Mouse (Mus musculus) v-Abl transformed pro-B cells (cell line): ENCODE data around the gene Cdipt.

Experiments used
- in situ Hi-C, 2 experiments: fragments of 400-800 bp; cut with MboI; formaldehyde crosslinking; loops; one replicate each; pipeline ENCODE4 v1.15.1; 2025; ENCODE audit not compliant: unreplicated experiment in 2 of 2

The Cdipt gene

DNA sequence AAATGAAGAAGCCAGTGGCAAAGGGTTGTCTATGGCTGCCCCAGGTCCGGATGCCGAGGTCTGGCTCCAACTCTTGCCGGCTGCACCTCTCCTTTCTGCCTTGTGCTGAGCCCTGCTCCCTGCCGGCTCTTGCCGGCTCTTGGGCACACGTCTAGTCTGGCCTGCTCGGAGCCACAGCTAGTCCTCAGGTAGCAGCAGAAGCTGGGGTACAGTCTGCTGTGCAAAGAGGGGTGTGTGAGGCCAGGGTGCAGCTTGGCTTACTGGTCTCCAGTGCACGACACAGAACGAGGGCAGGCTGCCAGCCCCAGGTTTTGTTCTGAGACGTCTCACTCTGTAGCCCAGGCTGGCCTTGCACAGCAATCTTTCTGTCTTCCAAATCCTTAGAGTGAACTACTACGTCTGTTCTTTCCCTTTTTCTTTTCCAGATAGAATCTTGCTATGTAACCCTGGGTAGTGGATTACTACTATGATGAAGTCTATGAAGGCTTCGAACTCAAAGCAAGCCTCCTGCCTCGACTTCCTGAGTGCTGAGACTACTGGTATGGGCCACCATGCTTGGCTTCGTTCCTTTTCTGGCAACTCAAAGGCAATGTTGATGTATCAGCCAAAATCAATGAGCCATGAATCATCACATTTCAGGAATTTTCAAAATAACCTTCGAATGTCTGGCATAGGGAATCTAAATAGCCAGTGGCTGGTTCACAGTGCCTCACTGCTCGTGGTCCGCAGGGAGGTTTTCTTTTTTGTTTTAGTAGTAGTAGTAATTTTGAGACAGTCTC, 33.8 kb downstream of the Cdipt start:
- in situ Hi-C loops, result loop anchor here (5.0 to 10.0 kb wide), 2 partner anchors 32 to 55 kb away; partner anchors contain the start of genes Cdipt (in 1 of the 2), Cdiptos (in 1 of the 2) and Sez6l2 (in 1 of the 2)

DNA sequence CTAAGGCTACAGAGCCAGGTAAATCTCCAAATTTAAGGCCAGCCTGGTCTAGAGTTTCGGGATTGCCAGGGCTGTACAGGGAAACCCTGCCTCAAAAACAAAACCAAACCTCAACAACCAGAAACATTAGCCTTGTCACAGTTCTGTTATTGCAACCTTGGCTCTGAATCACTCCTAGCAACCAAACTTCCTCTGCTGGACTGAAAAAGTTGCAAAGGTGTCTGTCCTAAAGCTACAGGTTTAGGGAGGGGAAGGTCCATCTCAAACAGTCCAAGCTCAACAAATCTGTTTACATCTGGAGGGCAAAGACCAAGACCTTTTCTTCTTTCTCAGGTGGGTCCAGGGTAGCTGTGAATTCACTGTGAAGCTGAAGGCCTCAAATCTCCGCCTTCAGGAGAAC, 35.3 kb downstream of the Cdipt start:
- in situ Hi-C loops, result loop anchor here in 1 of 2 experiments (5.0 kb wide), 1 partner anchor 34 kb away; the partner anchor contains the start of genes Cdipt and Cdiptos

DNA sequence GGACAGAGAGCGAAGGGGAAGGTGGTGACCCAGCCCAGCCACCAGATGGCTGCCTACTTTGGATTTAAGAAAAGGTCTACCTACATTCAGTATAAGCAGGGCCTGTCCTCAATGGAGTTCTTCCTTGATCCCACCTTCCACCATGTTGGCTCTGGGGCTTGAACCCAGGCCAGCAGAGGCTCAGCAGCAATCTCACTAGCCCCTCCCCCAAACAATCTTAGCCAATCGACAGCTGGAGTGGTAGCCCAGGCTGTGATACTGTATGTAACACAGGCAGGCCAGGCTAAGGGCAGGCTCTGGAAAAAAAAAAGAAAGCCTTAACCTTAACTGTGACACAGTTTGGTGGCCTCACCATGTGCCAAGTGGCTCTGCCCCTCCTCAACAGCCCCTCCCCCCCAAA, 36.0 kb downstream of the Cdipt start:
- in situ Hi-C loops, result loop anchor here in 1 of 2 experiments (5.0 kb wide), 1 partner anchor 34 kb away; the partner anchor contains the start of genes Cdipt and Cdiptos

DNA sequence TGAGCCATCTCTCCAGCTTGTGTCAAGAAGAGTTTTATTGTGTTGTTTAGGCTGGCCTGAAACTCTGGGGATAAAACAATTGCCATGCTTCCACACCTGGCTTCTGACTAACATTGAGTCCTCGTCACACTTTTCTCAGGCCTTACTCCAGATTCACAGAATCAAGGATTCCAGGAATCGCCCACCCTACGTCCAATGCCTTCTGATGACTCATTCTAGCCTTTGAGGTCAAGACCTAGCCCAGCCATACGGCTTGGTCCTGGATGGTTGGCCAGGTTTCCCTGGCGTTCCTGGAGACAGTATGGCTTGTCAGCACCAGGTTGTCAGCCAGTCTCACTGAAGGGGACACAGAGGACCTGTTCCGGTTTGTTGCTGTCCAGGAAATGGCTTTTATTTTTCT, 36.7 kb downstream of the Cdipt start:
- in situ Hi-C loops, result loop anchor here in 1 of 2 experiments (5.0 kb wide), 1 partner anchor 35 kb away; the partner anchor contains the start of genes Cdipt and Cdiptos

DNA sequence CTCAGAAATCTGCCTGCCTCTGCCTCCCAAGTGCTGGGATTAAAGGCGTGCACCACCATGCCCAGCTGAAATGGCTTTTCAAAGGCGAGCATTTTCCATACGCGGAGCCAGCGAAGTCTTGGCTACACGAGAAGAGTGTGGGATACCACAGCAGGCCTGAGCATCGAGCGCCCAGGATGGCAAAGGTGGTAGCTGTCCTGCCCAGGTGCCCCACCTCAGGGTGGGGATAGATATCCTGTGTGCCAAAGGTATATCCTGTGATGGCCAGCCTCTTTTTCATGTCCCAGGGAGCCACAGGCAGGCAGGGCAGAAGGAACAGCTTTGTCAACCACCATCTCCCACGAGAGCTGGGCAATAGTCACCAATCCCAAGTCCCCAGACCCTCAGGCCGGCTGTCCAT, 37.1 kb downstream of the Cdipt start:
- in situ Hi-C loops, result loop anchor here in 1 of 2 experiments (5.0 kb wide), 1 partner anchor 36 kb away; the partner anchor contains the start of genes Cdipt and Cdiptos

DNA sequence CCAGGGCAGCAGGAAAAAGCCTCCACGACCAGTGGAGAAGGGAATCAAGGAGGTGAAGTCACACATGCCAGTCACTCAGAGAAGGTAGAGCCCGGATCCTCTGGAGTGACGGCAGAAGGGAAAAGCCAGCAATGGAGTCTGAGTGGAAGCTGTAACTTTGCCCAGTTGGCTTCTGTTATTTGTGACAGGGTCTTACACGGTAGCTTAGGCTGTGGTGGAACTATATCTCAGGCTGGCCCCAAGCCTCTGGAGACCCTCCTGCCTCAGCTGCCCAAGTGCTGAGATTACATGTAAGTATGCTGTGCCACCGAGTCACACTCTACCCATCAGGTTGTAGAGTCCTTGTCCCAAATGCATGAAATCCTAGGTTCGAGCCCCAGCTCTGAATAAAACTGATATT, 37.7 kb downstream of the Cdipt start:
- in situ Hi-C loops, result loop anchor here in 1 of 2 experiments (5.0 kb wide), 1 partner anchor 36 kb away; the partner anchor contains the start of genes Cdipt and Cdiptos

DNA sequence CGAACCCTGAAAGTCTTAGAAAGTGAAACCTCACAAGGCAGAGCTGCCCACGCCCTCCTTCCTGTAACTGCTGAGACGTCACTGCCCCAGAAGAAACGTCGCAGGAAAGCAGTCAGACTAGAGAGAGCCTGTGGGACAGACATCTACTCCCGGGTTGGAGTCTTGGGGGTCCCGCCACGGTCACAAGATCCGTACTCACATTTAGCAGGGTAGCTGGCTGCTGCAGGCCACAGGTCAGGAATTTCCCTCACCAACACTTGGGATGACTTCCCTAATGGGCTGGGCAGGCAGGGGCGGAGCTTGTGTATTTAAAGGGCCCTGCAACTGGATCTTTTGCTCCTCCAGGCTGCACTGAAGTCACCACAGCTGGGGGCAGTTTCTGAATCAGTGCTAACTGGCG, 38.6 kb downstream of the Cdipt start, which contains the start of gene Mvp:
Gene Mvp, minus strand, starts transcription at position 302 of the 400 bp plus-strand sequence.
- in situ Hi-C loops, result loop anchor here in 1 of 2 experiments (5.0 kb wide), 1 partner anchor 37 kb away; the partner anchor contains the start of genes Cdipt and Cdiptos

DNA sequence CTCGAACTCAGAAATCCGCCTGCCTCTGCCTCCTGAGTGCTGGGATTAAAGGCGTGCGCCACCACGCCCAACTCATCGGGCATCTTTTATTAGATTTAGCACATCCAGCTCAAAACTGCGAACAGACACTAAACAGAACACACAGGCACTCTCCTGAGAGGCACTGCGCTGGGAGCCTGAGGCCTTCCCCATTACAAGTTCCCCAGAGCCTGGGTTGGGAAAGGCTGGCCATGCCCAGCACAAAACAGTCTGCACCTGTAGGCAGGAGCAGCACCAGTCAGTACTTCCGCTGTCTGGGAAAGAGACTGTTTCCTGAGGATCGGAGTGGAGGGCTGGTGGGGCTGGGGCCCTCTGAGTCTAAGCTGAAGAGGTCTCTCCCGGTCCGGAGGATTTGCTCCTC, 39.3 kb downstream of the Cdipt start:
- in situ Hi-C loops, result loop anchor here (5.0 kb wide), 3 partner anchors 38 to 183 kb away; partner anchors contain the start of genes 4930451I11Rik (in 1 of the 2), Cdipt (in 1 of the 2) and Cdiptos (in 1 of the 2)

DNA sequence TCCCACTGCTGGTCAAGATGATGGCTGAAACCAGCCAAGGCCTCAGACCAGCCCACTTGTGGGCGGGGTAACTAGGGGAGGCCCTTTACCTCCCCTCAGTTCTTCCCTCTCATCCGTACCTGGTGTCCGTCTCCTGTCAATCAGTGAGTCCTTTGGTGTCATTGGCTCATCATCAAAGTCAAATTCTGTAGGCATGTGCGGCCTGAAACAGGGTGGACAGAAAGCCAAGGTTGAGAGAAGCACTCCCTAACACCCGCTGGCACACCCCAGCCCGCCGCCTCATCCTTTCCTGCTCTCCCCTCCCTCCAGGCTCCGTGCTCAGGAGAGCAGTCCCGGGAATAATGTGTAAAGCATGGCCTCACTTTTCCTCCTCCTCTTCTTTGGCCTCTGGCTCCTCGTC, 40.4 kb downstream of the Cdipt start:
- in situ Hi-C loops, result loop anchor here (5.0 kb wide), 2 partner anchors 86 to 184 kb away; partner anchors contain the start of gene 4930451I11Rik (in 1 of the 2)

DNA sequence TGATC, 40.6 kb downstream of the Cdipt start, which contains the start of gene Pagr1b:
Gene Pagr1b, minus strand, starts transcription at position 4 of the 5 bp plus-strand sequence.
- in situ Hi-C loops, result loop anchor here (5.0 kb wide), 2 partner anchors 86 to 184 kb away; partner anchors contain the start of gene 4930451I11Rik (in 1 of the 2)

DNA sequence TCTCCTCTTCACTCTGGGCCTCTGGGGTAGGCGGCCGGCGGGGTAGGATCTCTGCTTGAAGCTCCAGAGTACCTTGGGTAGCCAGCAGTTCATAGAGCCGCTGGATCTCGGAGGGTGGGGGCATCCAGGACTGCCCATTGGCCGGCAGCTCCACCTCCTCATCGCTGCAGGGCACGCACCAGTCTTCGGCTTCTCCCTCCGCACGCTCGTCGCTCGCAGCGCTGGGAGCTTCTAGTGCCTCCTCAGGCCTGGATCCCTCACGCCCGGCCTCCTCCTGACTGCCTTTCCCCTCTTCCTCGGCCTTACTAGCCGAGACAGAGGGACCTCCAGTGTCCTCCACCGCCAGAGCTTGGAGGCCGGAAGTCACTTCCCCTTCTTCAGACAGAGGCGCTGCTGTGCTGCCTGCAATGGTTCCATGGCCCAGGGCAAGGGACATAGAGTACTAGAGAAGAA, 40.8 kb downstream of the Cdipt start:
- in situ Hi-C loops, result loop anchor here (5.0 kb wide), 2 partner anchors 86 to 184 kb away; partner anchors contain the start of gene 4930451I11Rik (in 1 of the 2)

DNA sequence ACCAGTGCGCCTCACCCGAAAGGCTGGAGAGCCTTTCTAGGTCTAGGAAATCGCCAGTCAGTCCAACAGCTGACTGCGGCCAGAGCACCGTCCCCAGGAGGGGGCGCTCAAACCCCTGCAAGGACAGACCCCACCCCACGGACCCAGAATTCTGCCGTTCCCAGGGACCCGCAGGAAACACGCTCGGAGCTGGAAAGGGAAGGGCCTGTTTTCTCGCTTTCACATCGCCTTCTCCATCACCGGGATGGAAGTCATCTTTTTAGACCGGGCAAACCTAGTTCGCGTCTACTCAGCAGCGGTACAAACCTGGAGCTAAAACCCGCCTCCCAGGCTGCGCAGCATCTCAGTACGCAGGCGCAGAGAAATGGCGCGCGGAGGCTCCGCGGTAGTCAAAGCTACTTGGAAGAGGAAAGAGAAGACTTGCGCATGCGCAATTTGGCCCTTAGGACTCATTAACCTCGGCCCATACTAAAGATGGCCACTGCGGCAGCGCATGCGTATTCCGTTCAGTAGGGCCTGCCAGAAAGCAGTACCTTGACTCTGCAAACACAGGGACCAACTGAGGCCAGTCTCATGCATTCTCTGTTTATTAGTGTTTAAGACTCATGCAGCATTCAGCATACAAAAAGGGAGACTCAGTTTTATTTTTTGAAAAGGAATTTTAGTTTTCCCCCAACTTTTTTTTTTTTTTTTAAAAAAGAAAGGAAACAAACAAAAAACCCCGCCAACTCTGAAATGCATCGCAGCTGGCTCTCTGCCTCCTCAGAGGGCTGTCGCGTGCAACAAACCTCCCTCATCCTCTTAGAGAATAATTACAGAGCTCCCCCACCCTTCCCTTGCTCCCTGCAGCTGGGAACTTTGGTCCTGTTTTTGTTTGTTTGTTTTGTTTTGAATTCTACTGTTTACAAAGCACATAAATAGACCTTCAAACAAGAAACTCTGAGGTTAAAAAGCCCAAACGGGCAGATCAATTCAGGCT, 41.5 kb downstream of the Cdipt start, which contains the start of gene Pagr1a:
Gene Pagr1a, minus strand, starts transcription at position 382 of the 979 bp plus-strand sequence.
- in situ Hi-C loops, result loop anchor here (5.0 kb wide), 2 partner anchors 85 to 185 kb away; partner anchors contain the start of gene 4930451I11Rik (in 1 of the 2)

DNA sequence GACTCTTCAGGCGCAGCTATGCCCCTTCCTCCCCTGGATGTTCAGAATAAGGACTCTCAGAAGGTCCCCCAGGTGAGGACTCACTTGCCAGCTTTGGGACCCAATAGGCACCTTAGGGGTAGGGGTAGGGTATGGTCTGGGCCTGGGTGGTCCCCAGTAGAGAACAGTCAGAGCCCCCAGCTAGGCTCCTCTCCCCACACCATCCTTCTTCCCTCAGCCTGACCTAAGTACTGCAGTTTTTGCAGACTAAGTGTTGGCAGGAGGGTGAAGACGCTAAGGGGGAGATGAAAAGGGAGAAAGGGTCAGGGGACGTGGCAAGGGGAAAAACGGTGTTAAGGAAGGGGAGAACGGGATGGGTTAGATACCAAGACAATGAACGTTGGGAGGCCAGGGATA, 42.2 kb downstream of the Cdipt start:
- in situ Hi-C loops, result loop anchor here (5.0 kb wide), 2 partner anchors 84 to 186 kb away; partner anchors contain the start of gene 4930451I11Rik (in 1 of the 2)

DNA sequence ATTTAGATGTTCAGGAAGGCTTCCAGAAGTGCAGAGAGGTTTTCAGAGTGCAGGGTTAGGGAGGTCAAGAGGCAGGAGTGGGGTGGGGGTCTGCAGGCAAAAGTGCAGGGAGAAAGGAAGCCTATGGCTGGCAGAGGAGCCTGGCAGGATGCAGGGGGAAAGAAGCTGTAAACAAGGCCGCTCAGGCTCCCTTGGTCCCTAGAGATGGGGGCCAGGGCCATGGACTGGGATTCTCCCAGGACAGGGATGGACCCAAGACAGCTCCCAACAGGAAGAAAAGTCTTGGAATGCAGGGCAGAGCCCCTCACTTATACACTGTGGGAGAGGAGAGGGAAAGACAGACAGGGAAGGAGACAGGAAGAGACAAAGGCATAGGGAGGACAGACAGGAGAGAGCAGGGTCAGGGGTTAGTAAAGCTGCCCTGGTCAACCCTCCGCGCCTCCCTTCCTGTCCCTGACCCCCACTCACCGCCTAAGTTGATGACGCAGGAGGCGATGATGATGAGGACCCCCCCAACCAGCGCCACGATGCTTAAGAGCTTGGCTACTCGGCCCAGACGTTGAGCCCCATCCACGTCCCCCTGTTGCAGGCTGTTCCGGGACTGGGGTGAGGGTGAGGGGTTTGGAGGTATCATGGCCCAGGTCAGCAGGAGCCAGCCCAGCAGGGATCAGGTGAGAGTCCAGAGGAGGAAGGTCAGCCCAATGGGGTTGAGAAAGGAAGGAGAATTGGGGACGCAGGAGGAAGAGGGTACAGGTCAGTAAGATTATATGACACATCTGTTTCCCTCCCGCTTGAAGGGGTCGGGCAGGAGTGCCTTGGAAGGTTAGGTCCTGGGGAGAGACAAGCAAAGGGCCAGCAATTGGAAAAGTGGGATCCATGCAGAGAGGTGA, 42.9 kb downstream of the Cdipt start:
- in situ Hi-C loops, result loop anchor here (5.0 kb wide), 2 partner anchors 84 to 186 kb away; partner anchors contain the start of gene 4930451I11Rik (in 1 of the 2)

DNA sequence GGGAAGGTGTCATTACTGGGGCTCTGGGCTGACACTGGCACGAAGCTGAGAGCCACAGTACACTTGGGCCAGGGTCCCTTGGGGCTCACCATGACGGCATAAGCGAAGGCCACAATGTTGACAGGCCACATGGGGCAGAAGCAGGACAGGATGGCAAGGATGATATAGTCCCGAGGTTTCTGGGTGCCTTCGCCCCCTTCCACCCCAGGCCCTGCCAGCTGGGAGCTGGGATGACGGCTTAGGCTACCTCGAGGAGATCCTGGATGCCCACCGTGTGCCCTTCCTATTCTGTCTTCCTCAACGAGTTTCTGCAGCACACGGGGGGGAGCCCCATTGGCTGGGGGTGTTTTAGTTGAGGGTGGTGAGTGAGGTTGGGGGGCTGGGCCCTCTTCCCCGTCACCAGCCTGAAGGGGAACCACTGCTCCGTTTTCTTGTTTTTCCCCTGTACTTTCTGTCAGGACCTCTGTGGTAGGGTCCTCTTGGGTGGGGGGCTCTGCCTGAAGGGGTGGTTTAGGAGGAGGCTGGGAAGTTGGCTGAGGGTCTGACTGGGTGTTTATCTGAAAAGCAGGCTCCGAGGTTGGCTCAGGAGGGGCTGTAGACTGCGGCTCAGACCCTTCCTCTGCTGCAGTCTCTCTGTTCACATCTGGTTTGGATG, 43.7 kb downstream of the Cdipt start:
- in situ Hi-C loops, result loop anchor here (5.0 kb wide), 2 partner anchors 83 to 187 kb away; partner anchors contain the start of gene 4930451I11Rik (in 1 of the 2)

DNA sequence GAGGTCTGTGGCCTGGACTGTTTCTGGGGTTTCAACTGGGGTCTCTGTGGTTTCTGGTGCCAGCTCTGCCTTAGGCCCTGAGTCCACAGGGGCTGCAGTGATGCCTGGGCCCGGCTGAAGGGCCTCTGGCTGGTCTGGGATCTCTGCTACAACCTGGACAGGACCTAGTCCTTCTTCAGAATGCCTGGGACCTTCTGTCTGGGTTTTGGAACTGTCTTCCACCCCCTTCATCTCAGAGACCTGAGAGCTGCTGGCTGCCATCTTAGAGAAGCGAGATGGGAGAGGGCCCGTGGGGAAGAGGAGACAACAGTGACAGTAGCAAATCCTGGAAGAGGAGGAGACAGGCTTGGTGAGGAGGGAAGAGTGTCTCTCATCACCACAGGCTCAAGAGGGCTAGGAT, 44.3 kb downstream of the Cdipt start:
- in situ Hi-C loops, result loop anchor here (5.0 to 10.0 kb wide), 2 partner anchors 77 to 205 kb away; no protein-coding TSS in a partner anchor

DNA sequence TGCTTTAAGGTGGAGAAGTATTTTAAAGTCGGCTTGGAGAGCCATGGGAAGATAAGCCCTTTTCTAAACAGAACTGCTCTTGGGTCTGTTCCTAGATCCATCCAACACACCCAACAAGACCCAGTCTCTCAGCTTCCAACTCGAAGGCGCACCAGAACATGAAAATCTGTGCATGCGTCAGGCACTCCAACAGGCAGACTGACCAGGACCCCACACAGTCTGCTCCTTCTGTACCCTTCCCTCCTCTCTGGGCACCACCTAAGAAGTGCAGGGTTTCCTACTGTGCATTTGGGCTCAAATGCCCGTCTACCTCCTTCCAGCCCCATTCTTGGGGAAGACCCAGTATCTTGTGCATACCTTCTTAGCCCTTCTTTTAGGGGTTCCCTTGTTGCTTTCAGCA, 44.8 kb downstream of the Cdipt start:
- in situ Hi-C loops, result loop anchor here (5.0 to 10.0 kb wide), 2 partner anchors 77 to 204 kb away; no protein-coding TSS in a partner anchor

DNA sequence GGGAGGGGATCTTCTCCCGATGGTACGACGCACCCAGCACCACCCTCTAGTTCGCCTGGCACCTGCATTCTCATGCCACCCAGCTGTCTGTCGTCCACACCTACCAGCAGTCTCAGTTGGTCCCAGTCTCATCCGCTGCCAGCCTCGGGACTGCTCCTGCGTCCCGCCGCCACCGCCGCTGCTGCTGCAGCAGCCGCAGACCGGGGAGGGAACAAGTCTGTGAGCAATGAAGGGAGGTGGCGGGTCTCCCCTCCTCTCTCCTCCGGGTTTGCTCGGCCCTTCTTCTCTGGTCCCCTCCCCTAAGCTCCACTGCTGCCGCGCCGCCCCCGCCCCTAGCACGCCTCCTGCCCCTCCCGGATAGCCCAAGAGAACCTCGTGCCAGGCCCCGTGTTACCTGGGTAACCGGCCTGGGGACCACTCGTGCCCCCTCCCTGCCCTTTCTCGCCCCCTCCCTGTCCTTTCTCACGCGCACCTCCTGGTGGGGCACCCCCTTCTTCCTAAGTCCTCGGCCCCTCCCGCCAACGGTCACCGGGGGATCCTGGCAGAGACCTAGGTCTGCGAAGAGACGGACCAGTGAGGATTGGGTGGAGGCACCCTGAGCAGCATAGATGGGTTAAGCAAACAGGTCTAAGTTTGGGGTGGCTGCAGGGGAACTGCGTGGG, 45.3 kb downstream of the Cdipt start, which contains the start of the genes Gm42742 and Prrt2:
Gene Gm42742, minus strand, starts transcription at position 197 of the 662 bp plus-strand sequence.
Gene Prrt2, minus strand, starts transcription at position 311 of the 662 bp plus-strand sequence.
- in situ Hi-C loops, result loop anchor here (5.0 to 10.0 kb wide), 2 partner anchors 76 to 204 kb away; no protein-coding TSS in a partner anchor
